Mouse (Mus musculus): Measurements from ENCODE around the gene Uso1.
"Not testable (repeated sequence)": the region's sequence is repeated elsewhere in the genome, so short reads cannot be mapped to it uniquely, and the experiment has no call there.

The Uso1 gene

GRCm38 (mm10) chr5:92195716-92196115, 58.0 kb downstream of the Uso1 start:
- DNase-seq (ENCODE audit: low read depth, low spot score) = not testable (repeated sequence)

- no peak for DNase-seq (ENCODE audit: low read depth, low spot score)
Measured at GRCm38 (mm10) chr5:92196895-92197811, 59.4 kb downstream of the Uso1 start.

GRCm38 (mm10) chr5:92198266-92198665, 60.5 kb downstream of the Uso1 start:
- no peak for DNase-seq (ENCODE audit: low read depth, low spot score)

- no peak for DNase-seq (ENCODE audit: low read depth, low spot score)
Measured at GRCm38 (mm10) chr5:92204162-92205036, 66.7 kb downstream of the Uso1 start.

GRCm38 (mm10) chr5:92205184-92205583, 67.4 kb downstream of the Uso1 start:
- DNase-seq (ENCODE audit: low read depth, low spot score) = no peak

GRCm38 (mm10) chr5:92205706-92206105, 68.0 kb downstream of the Uso1 start:
- DNase-seq (ENCODE audit: low read depth, low spot score) = no peak

- DNase-seq (ENCODE audit: low read depth, low spot score) = no peak
Measured at GRCm38 (mm10) chr5:92206121-92206520, 68.4 kb downstream of the Uso1 start.

- DNase-seq (ENCODE audit: low read depth, low spot score) = no peak
Measured at GRCm38 (mm10) chr5:92210205-92210604, 72.5 kb downstream of the Uso1 start.

- DNase-seq (ENCODE audit: low read depth, low spot score) = no peak
Measured at GRCm38 (mm10) chr5:92212231-92212630, 74.5 kb downstream of the Uso1 start.

GRCm38 (mm10) chr5:92215308-92215707, 77.6 kb downstream of the Uso1 start, which contains the start of gene U90926:
TSS of gene U90926 (minus strand) at chr5:92215408.
- no peak for DNase-seq (ENCODE audit: low read depth, low spot score)

GRCm38 (mm10) chr5:92218915-92219793, 81.4 kb downstream of the Uso1 start:
- no peak for DNase-seq (ENCODE audit: low read depth, low spot score)

- DNase-seq (ENCODE audit: low read depth, low spot score) = no peak
Measured at GRCm38 (mm10) chr5:92219826-92220225, 82.1 kb downstream of the Uso1 start.

- no peak for DNase-seq (ENCODE audit: low read depth, low spot score)
Measured at GRCm38 (mm10) chr5:92220287-92220902, 82.7 kb downstream of the Uso1 start.

GRCm38 (mm10) chr5:92227782-92228181, 90.0 kb downstream of the Uso1 start:
- no peak for DNase-seq (ENCODE audit: low read depth, low spot score)

GRCm38 (mm10) chr5:92228776-92229175, 91.0 kb downstream of the Uso1 start:
- no peak for DNase-seq (ENCODE audit: low read depth, low spot score)

GRCm38 (mm10) chr5:92229514-92229913, 91.8 kb downstream of the Uso1 start:
- DNase-seq (ENCODE audit: low read depth, low spot score) = no peak

GRCm38 (mm10) chr5:92230306-92230705, 92.6 kb downstream of the Uso1 start:
- no peak for DNase-seq (ENCODE audit: low read depth, low spot score)

GRCm38 (mm10) chr5:92231836-92232235, 94.1 kb downstream of the Uso1 start:
- no peak for DNase-seq (ENCODE audit: low read depth, low spot score)

- no peak for DNase-seq (ENCODE audit: low read depth, low spot score)
Measured at GRCm38 (mm10) chr5:92233366-92233765, 95.6 kb downstream of the Uso1 start.

GRCm38 (mm10) chr5:92234939-92235557, 97.3 kb downstream of the Uso1 start:
- DNase-seq (ENCODE audit: low read depth, low spot score) = no peak

All from brain, embryonic 18.5 days (tissue).